Mouse (Mus musculus): ENCODE data around the gene Armcx5.

GRCm38 (mm10) chrX:135792326-135792725 lies 49.8 kb downstream of the Armcx5 start:
- TF ChIP-seq CTCF (IDR thresholded peaks at IDR 0.05; ENCODE audit: borderline replicate concordance, insufficient read depth, low read length) (no peak), POLR2A (IDR thresholded peaks at IDR 0.05; ENCODE audit: low read depth, low read length) (no peak)
